Mouse (Mus musculus) adrenal gland, adult 2 months (tissue): ENCODE measurements around the gene Ndufa5. TPM values are rescaled to one million over a fixed set of nuclear protein-coding genes. Genes with fewer than 3 reads are reported as not detected.

Source experiments
- DNase-seq: peaks from one replicate; pipeline ENCODE4 v3.0.0; 2021
- polyA plus RNA-seq: library from polyadenylated mRNA; depleted of rRNA; stranded (reverse); fragments of >200 nt; gene quantifications from 2 replicates; pipeline ENCODE4 v1.2.3, GENCODE M21; 2012; rRNA removed
- total RNA-seq, 2 experiments: library from RNA; stranded (reverse); gene quantifications; 2 replicates each; pipeline ENCODE4 v1.2.3; 2021

The Ndufa5 gene
- total and polyA plus RNA-seq, 3 experiments, result 0.34 to 386 (median 305) TPM

DNA sequence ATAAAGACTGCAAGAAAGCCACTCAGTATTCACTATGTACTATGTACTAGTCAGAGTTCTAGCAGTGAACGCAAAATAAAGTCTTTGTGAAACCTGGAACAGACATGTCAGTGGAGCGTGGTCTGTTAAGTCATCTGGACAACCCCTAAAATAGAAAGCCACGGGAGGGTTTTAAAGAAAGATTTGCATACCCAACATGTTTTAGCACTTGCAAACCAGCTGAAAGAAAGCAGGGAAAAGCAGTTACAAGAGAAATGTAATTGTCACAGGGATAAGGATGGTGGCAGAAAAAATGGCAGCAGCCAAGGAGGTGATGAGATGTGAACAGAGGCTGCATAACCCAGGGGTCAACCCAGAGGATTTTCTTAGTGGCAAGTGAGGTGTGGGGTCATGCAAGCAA is 2.1 kb downstream of the Ndufa5 start:
- DNase-seq, result no peak

DNA sequence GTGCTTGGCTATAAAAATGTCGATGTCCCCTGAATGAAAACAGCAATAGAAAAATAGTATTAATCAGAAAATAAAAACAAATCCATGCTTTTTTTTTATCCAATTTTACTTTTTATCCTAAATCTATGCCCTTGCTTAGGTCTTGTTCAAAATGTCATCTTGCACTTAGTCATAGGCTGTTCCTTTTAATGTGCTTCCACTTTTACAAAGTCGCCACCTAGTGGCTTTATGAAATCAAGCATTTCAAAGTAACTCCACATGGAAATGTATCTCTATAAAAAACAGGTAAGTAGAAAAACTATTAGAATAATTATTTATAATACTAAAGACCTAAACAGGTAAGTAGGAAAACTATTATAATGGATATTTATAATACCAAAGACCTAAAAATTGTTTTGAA is 11.6 kb downstream of the Ndufa5 start:
- DNase-seq, result no peak

DNA sequence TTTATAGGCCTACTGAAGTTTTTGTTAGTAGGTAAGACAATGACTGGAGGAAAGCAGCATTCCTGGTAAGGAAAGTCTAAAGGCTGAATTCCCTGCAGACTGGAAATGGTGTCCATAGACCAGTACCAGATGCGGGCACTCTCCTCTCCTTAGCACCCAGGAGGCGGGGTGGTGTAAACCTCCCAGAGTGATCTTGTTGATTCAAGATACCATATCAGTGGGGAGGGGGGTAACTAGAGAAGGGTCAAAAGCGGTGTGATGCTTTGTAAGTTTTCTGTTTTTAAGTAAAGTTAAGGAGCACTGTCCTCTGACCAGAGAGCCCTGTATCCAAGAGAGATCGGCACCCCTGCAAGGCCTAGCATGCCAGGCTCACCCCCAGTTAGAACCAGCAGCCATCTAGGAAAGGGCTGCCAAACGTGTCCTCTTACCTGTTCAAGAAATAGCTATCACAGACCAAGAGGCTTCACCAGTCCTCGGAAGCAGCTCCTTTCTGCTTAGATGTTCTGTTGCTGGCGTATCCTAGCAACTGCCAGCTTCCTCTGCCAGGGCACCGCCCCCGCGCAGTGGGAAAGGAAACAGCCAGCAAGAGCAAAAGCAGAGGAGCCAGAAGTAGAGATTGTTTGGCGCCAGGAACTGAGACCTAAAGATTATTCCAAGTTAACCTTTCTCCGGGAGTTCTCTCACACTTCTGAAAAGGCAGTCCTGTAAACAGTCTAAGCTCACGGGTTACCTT is 13.1 kb downstream of the Ndufa5 start, which contains the start of gene Iqub:
TSS of gene Iqub (minus strand) at position 516 of the 733 bp plus-strand sequence.
- DNase-seq, result peak; percentile 67

DNA sequence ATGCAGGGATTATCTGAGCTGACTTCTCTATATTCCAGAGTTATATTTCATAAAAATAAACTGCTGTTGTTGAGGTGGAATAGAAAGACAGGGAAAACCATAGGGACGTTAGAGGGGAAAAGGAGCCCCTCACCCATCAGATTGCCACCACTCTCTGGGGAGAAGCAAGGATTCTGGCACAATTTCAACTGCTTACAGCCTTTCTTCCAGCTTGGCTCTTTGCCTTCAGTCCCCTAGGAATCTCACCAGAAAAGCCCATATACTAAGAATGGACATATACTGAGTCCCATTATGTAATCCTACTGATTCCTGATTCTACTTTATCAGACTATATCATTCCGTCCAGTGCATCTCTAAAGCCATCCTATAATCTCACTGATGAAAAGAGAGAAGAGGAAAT is 23.7 kb downstream of the Ndufa5 start:
- DNase-seq, result no peak

DNA sequence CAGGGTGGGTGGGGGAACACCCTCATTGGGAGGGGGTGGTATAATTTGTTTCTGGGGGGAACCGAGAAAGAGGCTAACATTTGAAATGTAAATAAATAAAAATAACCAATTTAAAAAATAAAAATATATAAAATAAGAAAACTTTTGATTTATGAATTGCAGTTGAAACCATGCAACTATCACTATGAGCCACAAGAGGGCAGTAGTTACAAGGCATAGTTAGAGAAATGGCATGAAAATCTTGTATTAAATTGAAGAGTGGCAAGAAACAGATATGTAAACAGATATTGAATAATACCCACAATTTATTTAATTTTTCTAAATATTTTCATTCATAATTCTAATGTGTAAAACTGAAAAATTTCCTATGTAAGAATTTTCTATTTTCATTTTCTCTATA is 37.5 kb downstream of the Ndufa5 start:
- DNase-seq, result no peak

DNA sequence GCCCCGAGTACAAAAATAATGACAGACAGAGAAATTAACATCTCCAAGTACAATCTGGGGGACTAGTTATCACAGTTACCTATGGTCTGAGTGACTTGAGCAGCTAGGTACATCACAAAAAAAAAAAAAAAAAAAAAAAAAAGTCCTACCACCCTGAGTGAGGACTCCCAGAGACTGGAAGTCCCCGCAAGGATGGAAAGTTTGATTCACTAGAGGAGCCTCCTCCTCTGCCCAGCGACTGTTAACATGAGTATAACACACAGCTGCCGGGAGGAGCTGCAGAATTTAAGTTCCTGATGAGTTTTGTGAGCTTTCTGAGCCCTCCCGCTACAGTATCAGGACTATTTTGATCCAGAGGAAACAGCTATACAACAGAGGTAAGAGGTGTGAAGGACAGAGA is 41.3 kb downstream of the Ndufa5 start:
- DNase-seq, result no peak

DNA sequence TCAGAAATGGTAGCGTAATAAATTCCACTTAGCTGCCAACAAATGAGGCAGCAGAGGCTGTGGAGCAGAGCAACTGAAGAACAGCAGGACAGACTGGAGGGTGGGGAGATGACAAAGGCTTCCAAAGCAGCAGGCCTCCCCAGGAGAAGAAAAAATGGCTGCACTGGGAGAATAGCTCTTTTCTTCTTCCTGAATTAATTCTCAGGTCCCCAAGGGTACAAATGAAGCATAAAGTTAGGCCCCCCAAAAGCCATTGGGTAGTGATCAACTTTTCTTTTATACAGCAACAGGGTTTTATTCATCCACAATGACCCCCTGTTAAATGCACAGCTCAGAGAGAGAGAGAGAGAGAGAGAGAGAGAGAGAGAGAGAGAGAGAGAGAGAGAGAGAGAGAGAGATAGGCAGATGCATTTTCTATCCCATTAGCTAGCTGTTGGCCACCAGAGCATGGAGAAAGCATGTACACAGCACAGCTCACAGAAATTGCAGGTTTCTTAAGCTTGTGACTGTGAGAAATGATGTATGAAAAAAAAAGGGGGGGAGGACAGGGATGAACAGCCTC is 57.2 kb downstream of the Ndufa5 start:
- DNase-seq, result no peak

DNA sequence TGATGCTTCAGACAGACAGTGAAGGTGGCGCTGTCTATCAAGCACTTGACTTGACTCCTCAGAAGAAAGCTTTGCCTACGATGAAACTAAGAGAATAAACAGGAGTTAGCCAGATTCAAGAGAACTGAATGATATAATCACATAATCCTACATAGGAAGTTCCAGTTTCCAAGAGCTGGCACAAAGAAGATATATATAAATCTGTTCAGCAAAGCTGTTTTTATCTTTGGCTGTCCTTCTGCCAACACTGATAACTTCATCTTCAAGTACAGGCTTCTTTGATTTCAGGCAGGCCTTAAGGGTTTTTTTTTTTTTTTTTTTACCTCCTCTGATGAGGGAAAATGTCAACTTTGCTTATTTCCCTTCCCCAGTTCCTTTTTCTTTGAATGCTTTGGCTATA is 57.7 kb downstream of the Ndufa5 start:
- DNase-seq, result no peak

Other genes with a start within 250 kb of the Ndufa5 start
- gene Iqub, start 12.9 kb downstream of the Ndufa5 start, total RNA-seq, result under 1 TPM; 0.09 to 0.14 TPM
- gene Iqub, start 12.9 kb downstream of the Ndufa5 start, polyA plus RNA-seq, result 0.04 TPM in 1 of 2 replicates, not detected in the other
- gene Asb15, start 131 bp upstream of the Ndufa5 start, total RNA-seq, result not detected
- not detected in 2 replicates for gene Asb15, start 131 bp upstream of the Ndufa5 start, polyA plus RNA-seq
- under 1 TPM in 1 of 2 experiments, not detected in 1; 0.29 TPM for gene Lmod2, start 69.7 kb upstream of the Ndufa5 start, total RNA-seq
- gene Lmod2, start 69.7 kb upstream of the Ndufa5 start, polyA plus RNA-seq, result not detected in 2 replicates
- gene Wasl, start 137.0 kb upstream of the Ndufa5 start, total RNA-seq, result 10 to 100 TPM; 50.3 to 58.3 TPM
- gene Wasl, start 137.0 kb upstream of the Ndufa5 start, polyA plus RNA-seq, result 231 and 314 TPM in 2 replicates
- not detected for gene Hyal6, start 205.2 kb upstream of the Ndufa5 start, total RNA-seq
- not detected in 2 replicates for gene Hyal6, start 205.2 kb upstream of the Ndufa5 start, polyA plus RNA-seq
- not detected for gene Hyal4, start 220.3 kb upstream of the Ndufa5 start, total RNA-seq
- not detected in 2 replicates for gene Hyal4, start 220.3 kb upstream of the Ndufa5 start, polyA plus RNA-seq